Mouse (Mus musculus) stomach, postnatal 0 days (tissue): ENCODE results near the gene Armc2. TPM values are rescaled to one million over a fixed set of nuclear protein-coding genes. Genes with fewer than 3 reads are reported as not detected.
A peak's percentile ranks its signal among the peaks of the same experiment; 100 is the strongest.

Experiments used
- ATAC-seq: fragments of 200-750 bp; cut with Nextera tagmentation; 2 replicates; pipeline ENCODE4 v1.8.0; 2017; ENCODE audit not compliant: low FRiP score, low TSS enrichment
- DNase-seq: peaks from one replicate; pipeline ENCODE4 v3.0.0-alpha.2; 2016; ENCODE audit warnings: low spot score
- H3K27ac ChIP-seq: fragments of 300-500 bp; sonication (generic); replicated peaks from 2 replicates; pipeline ENCODE4 v1.5.1; 2014; ENCODE audit warnings: mild to moderate bottlenecking, control low read depth
- H3K27me3 ChIP-seq: fragments of 300-500 bp; sonication (generic); 2 replicates; pipeline ENCODE4 v1.6.1; 2014; ENCODE audit warnings: low read length; ENCODE audit not compliant: control insufficient read depth, insufficient read depth
- H3K36me3 ChIP-seq: fragments of 300-500 bp; sonication (generic); 2 replicates; pipeline ENCODE4 v1.6.1; 2014; ENCODE audit warnings: low read length, mixed read lengths; ENCODE audit not compliant: control insufficient read depth, insufficient read depth
- H3K4me1 ChIP-seq: fragments of 300-500 bp; sonication (generic); replicated peaks from 2 replicates; pipeline ENCODE4 v1.6.1; 2014; ENCODE audit warnings: antibody characterized with exemption; ENCODE audit not compliant: control insufficient read depth, insufficient read depth
- H3K4me2 ChIP-seq: fragments of 300-500 bp; sonication (generic); replicated peaks from 2 replicates; pipeline ENCODE4 v1.6.1; 2014; ENCODE audit warnings: low read depth, mild to moderate bottlenecking, control low read depth, moderate library complexity
- H3K4me3 ChIP-seq: fragments of 300-500 bp; sonication (generic); 2 replicates; pipeline ENCODE4 v1.5.1; 2014; ENCODE audit warnings: low read depth, low read length, control low read depth
- H3K9ac ChIP-seq: fragments of 300-500 bp; sonication (generic); 2 replicates; pipeline ENCODE4 v1.6.1; 2014; ENCODE audit warnings: mild to moderate bottlenecking, low read length, control low read depth, mixed read lengths
- H3K9me3 ChIP-seq: fragments of 300-500 bp; sonication (generic); 2 replicates; pipeline ENCODE4 v1.6.1; 2016; ENCODE audit warnings: low read length; ENCODE audit not compliant: control insufficient read depth
- CTCF ChIP-seq: IDR thresholded peaks from 2 replicates; pipeline ENCODE4 v1.5.1; 2016; ENCODE audit warnings: antibody characterized with exemption, low read depth, mild to moderate bottlenecking, moderate library complexity
- EP300 ChIP-seq: optimal IDR thresholded peaks from 2 replicates; pipeline ENCODE3; 2016; ENCODE audit warnings: antibody characterized with exemption
- WGBS: fragments of 180-500 bp; shearing (Covaris S2); extraction: QIAGEN DNeasy Blood & Tissue Kit; methylation state at CpG from one replicate; pipeline ENCODE4 v1.1.7; 2014; 5-methylcytosine and 5-hydroxymethylcytosine counted together
- polyA plus RNA-seq: library from polyadenylated mRNA; unstranded; fragments of >200 nt; fragmentation: Nextera tagmentation; extraction: Ambion mirVana; gene quantifications from 2 replicates; pipeline ENCODE4 v1.2.1, GENCODE M21; 2015

The Armc2 gene
- polyA plus RNA-seq, 1 experiment from 2014 or later, result 1.8 TPM

DNA sequence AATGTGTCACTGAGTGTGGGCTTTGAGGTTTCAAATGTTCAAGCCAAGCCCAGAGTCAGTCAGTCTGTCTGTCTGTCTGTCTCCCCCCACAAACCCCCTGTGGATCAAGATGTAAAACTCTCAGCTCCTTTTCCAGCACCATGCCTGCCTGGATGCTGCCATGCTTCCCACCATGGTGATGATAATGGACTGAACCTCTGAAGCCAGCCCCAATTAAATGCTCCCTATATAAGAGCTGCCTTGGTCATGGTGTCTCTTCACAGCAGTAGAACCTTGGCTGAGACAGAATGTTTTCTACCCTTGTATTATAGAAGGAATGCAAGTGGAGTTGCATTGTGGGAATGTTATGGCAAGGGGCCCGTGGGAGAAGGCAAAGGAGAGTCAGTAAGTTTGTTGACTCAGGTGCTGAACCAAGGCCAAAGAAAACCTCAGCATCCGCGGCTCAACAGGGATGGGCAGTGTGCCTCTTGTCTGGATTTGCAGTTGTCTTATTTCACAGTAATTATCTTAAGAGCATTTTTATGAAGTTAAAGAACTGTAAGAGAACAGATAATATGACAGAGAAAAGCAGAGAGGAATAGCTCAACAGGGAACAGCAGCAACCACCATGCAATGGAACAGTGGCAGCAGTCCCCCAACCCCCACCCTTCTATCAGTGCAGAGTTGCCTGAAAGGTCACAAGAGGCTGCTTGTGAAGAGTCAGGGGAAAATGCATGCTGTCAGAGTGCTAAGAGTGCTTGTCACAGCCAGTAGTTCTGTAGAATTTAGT, 152.0 kb downstream of the Armc2 start:
- Histone ChIP-seq H3K4me2 (no peak overlapping the region), H3K27ac (no peak overlapping the region), H3K4me1 (no peaks in the 10 kb centered on the region), H3K9ac (no peak overlapping the region), H3K4me3 (no peak overlapping the region), H3K27me3 (no peaks in the 10 kb centered on the region), H3K36me3 (no peaks in the 10 kb centered on the region), H3K9me3 (no peaks in the 10 kb centered on the region)
- 18% methylated on average over 3 of the region's 3 CpGs for WGBS
- TF ChIP-seq EP300 (no peak), CTCF (no peak)
- DNase-seq (peak; percentile 22), ATAC-seq (no peak; the same call in 1 of the 2 replicates)

Other genes with a start within 250 kb of the Armc2 start
- 5.3 and 6.0 TPM in 2 replicates for gene Cep57l1, start 208.6 kb downstream of the Armc2 start, polyA plus RNA-seq
- gene Sesn1, start 208.5 kb downstream of the Armc2 start, polyA plus RNA-seq, result 18.2 and 20.1 TPM in 2 replicates